ENCODE assay signal across 9 mouse cellular contexts in genomic region chr14:122902884-122903283, GRCm38 (mm10). TPM values are rescaled to one million over a fixed set of nuclear protein-coding genes. Genes with fewer than 3 reads are reported as not detected.
DNase-seq lines count a peak whose midpoint lies in the region; ATAC-seq and TF ChIP-seq lines count a peak whose summit lies in the region.
"Had no signal": no experiment of that assay in that cellular context is flagged by ENCODE, and none has a peak within 500 bp of the region (broad histone marks: within the 10 kb centered on the region; RNA-seq: fewer than 3 reads in every experiment).

No protein-coding gene starts in this region.

- H3K36me3 ChIP-seq in neural tube, embryonic 13.5 days = 0 out of 2 replicates have a peak, but pooled peaks cover 4% of the 10 kb centered on the region
- H3K36me3 ChIP-seq in neural tube, embryonic 15.5 days = no peaks in the 10 kb centered on the region
- no peaks in the 10 kb centered on the region for H3K36me3 ChIP-seq in hindbrain, postnatal 0 days (ENCODE audit: insufficient read depth, low read length)
- 0 out of 2 replicates have a peak, but pooled peaks cover 3% of the 10 kb centered on the region for H3K36me3 ChIP-seq in limb, embryonic 10.5 days

- H3K4me1 ChIP-seq in neural tube, embryonic 13.5 days (replicated peaks) = peaks cover 11% of the 10 kb centered on the region; the same call in 1 of the 2 replicates
- H3K4me1 ChIP-seq in neural tube, embryonic 15.5 days = no peaks in the 10 kb centered on the region
- peaks cover 5% of the 10 kb centered on the region; the same call in 1 of the 2 replicates for H3K4me1 ChIP-seq in hindbrain, postnatal 0 days (ENCODE audit: insufficient read depth, low read length)
- no peaks in the 10 kb centered on the region for H3K4me1 ChIP-seq in limb, embryonic 10.5 days

- no peak overlapping the region for H3K4me3 ChIP-seq in neural tube, embryonic 13.5 days
- no peak overlapping the region for H3K4me3 ChIP-seq in neural tube, embryonic 15.5 days (replicated peaks)
- H3K4me3 ChIP-seq in hindbrain, postnatal 0 days (ENCODE audit: low read length) = no peak overlapping the region
- no peak overlapping the region for H3K4me3 ChIP-seq in limb, embryonic 10.5 days

- 61% methylated on average over 4 of the region's 4 CpGs for WGBS in neural tube, embryonic 13.5 days
- WGBS in neural tube, embryonic 15.5 days = 70% methylated on average over 4 of the region's 4 CpGs
- WGBS in hindbrain, postnatal 0 days = 38% methylated on average over 4 of the region's 4 CpGs
- whole genome bisulfite sequencing in limb, embryonic 10.5 days = 90% methylated on average over 4 of the region's 4 CpGs

- H3K9me3 ChIP-seq in neural tube, embryonic 13.5 days = peaks cover 5% of the 10 kb centered on the region
- no peaks in the 10 kb centered on the region; the same call in 1 of the 2 replicates for H3K9me3 ChIP-seq in neural tube, embryonic 15.5 days (replicated peaks)
- no peaks in the 10 kb centered on the region; the same call in 1 of the 2 replicates for H3K9me3 ChIP-seq in hindbrain, postnatal 0 days (ENCODE audit: low read length)
- H3K9me3 ChIP-seq in limb, embryonic 10.5 days (replicated peaks) = no peaks in the 10 kb centered on the region

- no peak overlapping the region for H3K4me2 ChIP-seq in neural tube, embryonic 13.5 days
- no peak overlapping the region for H3K4me2 ChIP-seq in neural tube, embryonic 15.5 days
- no peak overlapping the region for H3K4me2 ChIP-seq in hindbrain, postnatal 0 days (ENCODE audit: low read depth, low read length)

- ATAC-seq in neural tube, embryonic 13.5 days (ENCODE audit: low read depth) = 0 out of 2 replicates have a peak, but pooled peaks have one; percentile 43
- no peak for ATAC-seq in neural tube, embryonic 15.5 days (ENCODE audit: low FRiP score)
- ATAC-seq in hindbrain, postnatal 0 days = peak; percentile 59; the same call in 1 of the 2 replicates

- peak; percentile 63 for TF ChIP-seq CTCF in hindbrain, postnatal 0 days (IDR thresholded peaks at IDR 0.05; ENCODE audit: low read depth)

- peak; percentile 98 for DNase-seq in brain, adult 2 months (ENCODE audit: low read depth, low spot score)
- DNase-seq in frontal cortex, postnatal 14 days (ENCODE audit: low spot score in 2 of 2) = peak; percentile 32 to 50
- peak; percentile 71 for DNase-seq in hindbrain, postnatal 0 days (ENCODE audit: low spot score)
- peak; percentile 29 for DNase-seq in limb, embryonic 10.5 days (ENCODE audit: low spot score)
- DNase-seq in right cerebral cortex, postnatal 36 days (ENCODE audit: low spot score in 2 of 2) = peak; percentile 19 to 32
- DNase-seq in embryo, embryonic 10.5 days (ENCODE audit: low spot score) = no peak

- no peak overlapping the region; the same call in 1 of the 2 replicates for H3K27ac ChIP-seq in neural tube, embryonic 13.5 days (replicated peaks)
- no peak overlapping the region; the same call in 1 of the 2 replicates for H3K27ac ChIP-seq in neural tube, embryonic 15.5 days (replicated peaks)
- H3K27ac ChIP-seq in hindbrain, postnatal 0 days = no peak overlapping the region; the same call in 1 of the 2 replicates
- H3K27ac ChIP-seq in limb, embryonic 10.5 days = no peak overlapping the region
- H3K27ac ChIP-seq: macrophage had no signal

- no peaks in the 10 kb centered on the region for H3K27me3 ChIP-seq in neural tube, embryonic 13.5 days
- H3K27me3 ChIP-seq in neural tube, embryonic 15.5 days (replicated peaks) = no peaks in the 10 kb centered on the region
- H3K27me3 ChIP-seq in hindbrain, postnatal 0 days (ENCODE audit: insufficient read depth, low read length) = no peaks in the 10 kb centered on the region
- H3K27me3 ChIP-seq in limb, embryonic 10.5 days (ENCODE audit: low read depth, poor library complexity, severe bottlenecking) = no peaks in the 10 kb centered on the region

- H3K9ac ChIP-seq in neural tube, embryonic 13.5 days = no peak overlapping the region
- no peak overlapping the region for H3K9ac ChIP-seq in neural tube, embryonic 15.5 days (replicated peaks)
- no peak overlapping the region for H3K9ac ChIP-seq in hindbrain, postnatal 0 days (replicated peaks; ENCODE audit: low read length)

RNA-seq across cellular contexts. Expression of gene Ggact, which starts 10.7 kb away (rescaled TPM):
- 6.5 and 9.4 TPM in 2 replicates for polyA plus RNA-seq in neural tube, embryonic 13.5 days (2015; fragmentation: Nextera tagmentation; extraction: Ambion mirVana)
- 9.6 and 13.0 TPM in 2 replicates for polyA plus RNA-seq in neural tube, embryonic 15.5 days (2015; fragmentation: Nextera tagmentation; extraction: Ambion mirVana)
- total RNA-seq in hindbrain, postnatal 0 days (2014; rRNA removed) = 18.4 and 36.5 TPM in 2 replicates
- 27.9 and 29.1 TPM in 2 replicates for polyA plus RNA-seq in hindbrain, postnatal 0 days (2015; fragmentation: Nextera tagmentation; extraction: Ambion mirVana)
- 8.0 and 8.8 TPM in 2 replicates for polyA plus RNA-seq in limb, embryonic 10.5 days (2016; fragmentation: Nextera tagmentation; extraction: Ambion mirVana)
